Comparison of ENCODE assay signal across 22 mouse cellular contexts in genomic region chr8:70894385-70894720, GRCm38 (mm10). TPM values are rescaled to one million over a fixed set of nuclear protein-coding genes. Genes with fewer than 3 reads are reported as not detected.
DNase-seq lines count a peak whose midpoint lies in the region; ATAC-seq lines count a peak whose summit lies in the region.
"Had no signal": no experiment of that assay in that cellular context is flagged by ENCODE, and none has a peak within 500 bp of the region (broad histone marks: within the 10 kb centered on the region; RNA-seq: fewer than 3 reads in every experiment).

No protein-coding gene starts in this region.

- no peak overlapping the region for H3K27ac ChIP-seq in forebrain, embryonic 10.5 days
- no peak overlapping the region for H3K27ac ChIP-seq in forebrain, embryonic 16.5 days (ENCODE audit: low read length)
- H3K27ac ChIP-seq in neural tube, embryonic 15.5 days (replicated peaks): no peak overlapping the region
- H3K27ac ChIP-seq in limb, embryonic 10.5 days: no peak overlapping the region
- H3K27ac ChIP-seq: embryonic facial prominence, embryonic 10.5 days; heart, adult 2 months; hindbrain, embryonic 10.5 days; hindbrain, embryonic 14.5 days had no signal

- no peak overlapping the region for H3K4me2 ChIP-seq in forebrain, embryonic 16.5 days (ENCODE audit: low read length)
- no peak overlapping the region for H3K4me2 ChIP-seq in neural tube, embryonic 15.5 days
- H3K4me2 ChIP-seq: heart, embryonic 12.5 days; hindbrain, embryonic 14.5 days had no signal

- peaks cover 38% of the 10 kb centered on the region for H3K36me3 ChIP-seq in forebrain, embryonic 10.5 days (replicated peaks)
- H3K36me3 ChIP-seq in forebrain, embryonic 16.5 days (ENCODE audit: control insufficient read depth, insufficient read depth): peaks cover 19% of the 10 kb centered on the region
- peaks cover 27% of the 10 kb centered on the region for H3K36me3 ChIP-seq in neural tube, embryonic 15.5 days
- peaks cover 37% of the 10 kb centered on the region for H3K36me3 ChIP-seq in limb, embryonic 10.5 days

- H3K27me3 ChIP-seq in forebrain, embryonic 10.5 days (ENCODE audit: poor library complexity, severe bottlenecking): peaks cover 57% of the 10 kb centered on the region
- peaks cover 30% of the 10 kb centered on the region for H3K27me3 ChIP-seq in forebrain, embryonic 16.5 days (replicated peaks; ENCODE audit: control insufficient read depth, insufficient read depth, low read length)
- peaks cover 53% of the 10 kb centered on the region for H3K27me3 ChIP-seq in neural tube, embryonic 15.5 days (replicated peaks)
- H3K27me3 ChIP-seq in limb, embryonic 10.5 days (ENCODE audit: low read depth, poor library complexity, severe bottlenecking): peaks cover 56% of the 10 kb centered on the region
- H3K27me3 ChIP-seq: CH12.LX, Patski had no signal

- intact Hi-C loops in left cerebral cortex, postnatal 36 days (cut with DNase I): loop anchor here (10.0 kb wide), 1 partner anchor 310 kb away; no protein-coding TSS in a partner anchor

- H3K4me3 ChIP-seq in forebrain, embryonic 10.5 days: 0 out of 2 replicates have a peak overlapping the region, but pooled peaks have one; percentile 7
- no peak overlapping the region for H3K4me3 ChIP-seq in forebrain, embryonic 16.5 days (replicated peaks; ENCODE audit: low read length)
- H3K4me3 ChIP-seq in neural tube, embryonic 15.5 days (replicated peaks): 0 out of 2 replicates have a peak overlapping the region, but pooled peaks have one; percentile 0
- 0 out of 2 replicates have a peak overlapping the region, but pooled peaks have one; percentile 5 for H3K4me3 ChIP-seq in limb, embryonic 10.5 days
- H3K4me3 ChIP-seq: heart, adult 2 months; heart, embryonic 12.5 days had no signal

- 68% methylated on average over 2 of the region's 2 CpGs for WGBS in forebrain, embryonic 10.5 days
- WGBS in forebrain, embryonic 16.5 days: 52% methylated on average over 2 of the region's 2 CpGs
- 72% methylated on average over 2 of the region's 2 CpGs for WGBS in neural tube, embryonic 15.5 days
- 72% methylated on average over 2 of the region's 2 CpGs for WGBS in limb, embryonic 10.5 days

- H3K9ac ChIP-seq in forebrain, embryonic 16.5 days (replicated peaks; ENCODE audit: low read depth, low read length): no peak overlapping the region
- H3K9ac ChIP-seq in neural tube, embryonic 15.5 days (replicated peaks): no peak overlapping the region
- H3K9ac ChIP-seq: heart, embryonic 12.5 days; hindbrain, embryonic 14.5 days had no signal

- DNase-seq in forebrain, embryonic 10.5 days (ENCODE audit: extremely low spot score, low spot score): no peak
- no peak for DNase-seq in neural tube, embryonic 10.5 days (ENCODE audit: extremely low spot score, low spot score)
- no peak for DNase-seq in limb, embryonic 10.5 days (ENCODE audit: low spot score)
- no peak for DNase-seq in left cerebral cortex, postnatal 36 days (ENCODE audit: low spot score in 2 of 2)
- DNase-seq in frontal cortex, postnatal 25 days (ENCODE audit: low spot score in 2 of 2): no peak
- DNase-seq: adrenal gland, postnatal 25 days; cerebellum, adult 2 months; cerebellum, postnatal 10 days; gastrocnemius, postnatal 14 days; heart, adult 2 months had no signal

- H3K9me3 ChIP-seq in forebrain, embryonic 10.5 days: no peaks in the 10 kb centered on the region
- H3K9me3 ChIP-seq in forebrain, embryonic 16.5 days (ENCODE audit: control insufficient read depth, low read length): no peaks in the 10 kb centered on the region
- H3K9me3 ChIP-seq in neural tube, embryonic 15.5 days (replicated peaks): no peaks in the 10 kb centered on the region
- H3K9me3 ChIP-seq in limb, embryonic 10.5 days (replicated peaks): no peaks in the 10 kb centered on the region
- H3K9me3 ChIP-seq: embryonic facial prominence, embryonic 10.5 days; hindbrain, embryonic 10.5 days had no signal

- H3K4me1 ChIP-seq in forebrain, embryonic 10.5 days: peaks cover 47% of the 10 kb centered on the region
- H3K4me1 ChIP-seq in forebrain, embryonic 16.5 days (replicated peaks; ENCODE audit: control insufficient read depth, insufficient read depth, low read length): peaks cover 26% of the 10 kb centered on the region
- H3K4me1 ChIP-seq in neural tube, embryonic 15.5 days: peaks cover 31% of the 10 kb centered on the region
- peaks cover 48% of the 10 kb centered on the region for H3K4me1 ChIP-seq in limb, embryonic 10.5 days

- ATAC-seq in forebrain, embryonic 16.5 days: no peak
- ATAC-seq in neural tube, embryonic 15.5 days (ENCODE audit: low FRiP score): no peak
- ATAC-seq: activated CD4-positive, CD25-positive, alpha-beta regulatory T cell, adult 4 months; forebrain, embryonic 14.5 days; Patski had no signal

RNA-seq across cellular contexts. Expression of gene Slc5a5, which starts 1.8 kb away (rescaled TPM):
- polyA plus RNA-seq in forebrain, embryonic 10.5 days (2016; fragmentation: Nextera tagmentation; extraction: Ambion mirVana): 0.36 and 0.38 TPM in 2 replicates
- 1.6 and 1.9 TPM in 2 replicates for polyA plus RNA-seq in forebrain, embryonic 16.5 days (2015; fragmentation: Nextera tagmentation; extraction: Ambion mirVana)
- polyA plus RNA-seq in neural tube, embryonic 15.5 days (2015; fragmentation: Nextera tagmentation; extraction: Ambion mirVana): 3.0 and 3.3 TPM in 2 replicates
- polyA plus RNA-seq in limb, embryonic 10.5 days (2016; fragmentation: Nextera tagmentation; extraction: Ambion mirVana): 0.16 and 0.23 TPM in 2 replicates
- total RNA-seq in left cerebral cortex, postnatal 36 days (2021): 10 to 100 TPM in 1 of 2 experiments, 1 to 10 TPM in 1; 8.9 to 12.1 TPM
- total RNA-seq: adrenal gland, adult 18-20 months; heart, adult 2 months; heart, postnatal 25 days had no signal
- polyA plus RNA-seq: activated CD4-positive, CD25-positive, alpha-beta regulatory T cell, adult 4 months had no signal

RNA-seq across cellular contexts. Expression of gene Rpl18a, which starts 2.9 kb away (rescaled TPM):
- 3,478 and 3,689 TPM in 2 replicates for polyA plus RNA-seq in forebrain, embryonic 10.5 days (2016; fragmentation: Nextera tagmentation; extraction: Ambion mirVana)
- 2,480 and 2,641 TPM in 2 replicates for polyA plus RNA-seq in forebrain, embryonic 16.5 days (2015; fragmentation: Nextera tagmentation; extraction: Ambion mirVana)
- 2,109 and 2,618 TPM in 2 replicates for polyA plus RNA-seq in neural tube, embryonic 15.5 days (2015; fragmentation: Nextera tagmentation; extraction: Ambion mirVana)
- 3,636 and 3,729 TPM in 2 replicates for polyA plus RNA-seq in limb, embryonic 10.5 days (2016; fragmentation: Nextera tagmentation; extraction: Ambion mirVana)
- total RNA-seq in left cerebral cortex, postnatal 36 days (2021): 100 to 1,000 TPM; 558 to 677 TPM

RNA-seq across cellular contexts. Expression of gene Map1s, which starts 11.4 kb away (rescaled TPM):
- polyA plus RNA-seq in forebrain, embryonic 10.5 days (2016; fragmentation: Nextera tagmentation; extraction: Ambion mirVana): 69.1 and 69.3 TPM in 2 replicates
- polyA plus RNA-seq in forebrain, embryonic 16.5 days (2015; fragmentation: Nextera tagmentation; extraction: Ambion mirVana): 63.5 and 67.7 TPM in 2 replicates
- polyA plus RNA-seq in neural tube, embryonic 15.5 days (2015; fragmentation: Nextera tagmentation; extraction: Ambion mirVana): 59.5 and 64.6 TPM in 2 replicates
- 67.8 and 71.4 TPM in 2 replicates for polyA plus RNA-seq in limb, embryonic 10.5 days (2016; fragmentation: Nextera tagmentation; extraction: Ambion mirVana)
- total RNA-seq in left cerebral cortex, postnatal 36 days (2021): 10 to 100 TPM; 78.7 to 82.1 TPM

RNA-seq across cellular contexts. Expression of gene Ccdc124, which starts 20.6 kb away (rescaled TPM):
- polyA plus RNA-seq in forebrain, embryonic 10.5 days (2016; fragmentation: Nextera tagmentation; extraction: Ambion mirVana): 184 and 186 TPM in 2 replicates
- 152 and 167 TPM in 2 replicates for polyA plus RNA-seq in forebrain, embryonic 16.5 days (2015; fragmentation: Nextera tagmentation; extraction: Ambion mirVana)
- 162 and 163 TPM in 2 replicates for polyA plus RNA-seq in neural tube, embryonic 15.5 days (2015; fragmentation: Nextera tagmentation; extraction: Ambion mirVana)
- 174 and 187 TPM in 2 replicates for polyA plus RNA-seq in limb, embryonic 10.5 days (2016; fragmentation: Nextera tagmentation; extraction: Ambion mirVana)
- total RNA-seq in left cerebral cortex, postnatal 36 days (2021): 100 to 1,000 TPM in 1 of 2 experiments, 10 to 100 TPM in 1; 88.6 to 108 TPM

RNA-seq across cellular contexts. Expression of gene Kcnn1, which starts 31.3 kb away (rescaled TPM):
- polyA plus RNA-seq in forebrain, embryonic 10.5 days (2016; fragmentation: Nextera tagmentation; extraction: Ambion mirVana): 4.7 and 5.9 TPM in 2 replicates
- 11.2 and 13.4 TPM in 2 replicates for polyA plus RNA-seq in forebrain, embryonic 16.5 days (2015; fragmentation: Nextera tagmentation; extraction: Ambion mirVana)
- 17.6 and 18.6 TPM in 2 replicates for polyA plus RNA-seq in neural tube, embryonic 15.5 days (2015; fragmentation: Nextera tagmentation; extraction: Ambion mirVana)
- 2.8 and 4.0 TPM in 2 replicates for polyA plus RNA-seq in limb, embryonic 10.5 days (2016; fragmentation: Nextera tagmentation; extraction: Ambion mirVana)
- 10 to 100 TPM; 18.3 to 27.0 TPM for total RNA-seq in left cerebral cortex, postnatal 36 days (2021)
- polyA plus RNA-seq: activated CD4-positive, CD25-positive, alpha-beta regulatory T cell, adult 4 months had no signal
